Mouse (Mus musculus) intestine, postnatal 0 days (tissue): Measurements from ENCODE around the gene Slc18a2. TPM values are rescaled to one million over a fixed set of nuclear protein-coding genes. Genes with fewer than 3 reads are reported as not detected.

Source experiments
- ATAC-seq: fragments of 200-750 bp; cut with Nextera tagmentation; 2 replicates; pipeline ENCODE4 v1.8.0; 2017; ENCODE audit warnings: mild to moderate bottlenecking, moderate TSS enrichment, moderate library complexity
- H3K27ac ChIP-seq: fragments of 300-500 bp; sonication (generic); 2 replicates; pipeline ENCODE4 v1.5.1; 2014; ENCODE audit warnings: mild to moderate bottlenecking, low read depth, low read length, moderate library complexity
- H3K27me3 ChIP-seq: fragments of 300-500 bp; sonication (generic); replicated peaks from 2 replicates; pipeline ENCODE4 v1.6.1; 2014; ENCODE audit warnings: low read length, mixed read lengths; ENCODE audit not compliant: control insufficient read depth, insufficient read depth
- H3K36me3 ChIP-seq: fragments of 300-500 bp; sonication (generic); 2 replicates; pipeline ENCODE4 v1.6.1; 2014; ENCODE audit warnings: mild to moderate bottlenecking, moderate library complexity; ENCODE audit not compliant: control insufficient read depth, insufficient read depth
- H3K4me1 ChIP-seq: fragments of 300-500 bp; sonication (generic); replicated peaks from 2 replicates; pipeline ENCODE4 v1.6.1; 2014; ENCODE audit warnings: antibody characterized with exemption, low read length, mixed read lengths; ENCODE audit not compliant: control insufficient read depth, insufficient read depth
- H3K4me2 ChIP-seq: fragments of 300-500 bp; sonication (generic); replicated peaks from 2 replicates; pipeline ENCODE4 v1.6.1; 2014; ENCODE audit warnings: low read depth, mild to moderate bottlenecking, moderate library complexity
- H3K4me3 ChIP-seq: fragments of 300-500 bp; sonication (generic); 2 replicates; pipeline ENCODE4 v1.5.1; 2014; ENCODE audit warnings: low read depth, low read length
- H3K9ac ChIP-seq: fragments of 300-500 bp; sonication (generic); 2 replicates; pipeline ENCODE4 v1.6.1; 2014; ENCODE audit warnings: mild to moderate bottlenecking, low read depth, low read length
- H3K9me3 ChIP-seq: fragments of 300-500 bp; sonication (generic); 2 replicates; pipeline ENCODE4 v1.6.1; 2016; ENCODE audit warnings: mixed run types; ENCODE audit not compliant: control insufficient read depth
- CTCF ChIP-seq: sonication (generic); IDR thresholded peaks from 2 replicates; pipeline ENCODE4 v1.5.1; 2016; ENCODE audit warnings: low read depth, mild to moderate bottlenecking, control low read depth, antibody characterized with exemption, moderate library complexity
- WGBS: fragments of 180-500 bp; shearing (Covaris S2); extraction: QIAGEN DNeasy Blood & Tissue Kit; methylation state at CpG from one replicate; pipeline ENCODE4 v1.1.7; 2014; 5-methylcytosine and 5-hydroxymethylcytosine counted together
- polyA plus RNA-seq: library from polyadenylated mRNA; unstranded; fragments of >200 nt; fragmentation: Nextera tagmentation; extraction: Ambion mirVana; gene quantifications from 2 replicates; pipeline ENCODE4 v1.2.1, GENCODE M21; 2015

Slc18a2 gene
- polyA plus RNA-seq, 1 experiment from 2014 or later: 3.3 TPM

DNA sequence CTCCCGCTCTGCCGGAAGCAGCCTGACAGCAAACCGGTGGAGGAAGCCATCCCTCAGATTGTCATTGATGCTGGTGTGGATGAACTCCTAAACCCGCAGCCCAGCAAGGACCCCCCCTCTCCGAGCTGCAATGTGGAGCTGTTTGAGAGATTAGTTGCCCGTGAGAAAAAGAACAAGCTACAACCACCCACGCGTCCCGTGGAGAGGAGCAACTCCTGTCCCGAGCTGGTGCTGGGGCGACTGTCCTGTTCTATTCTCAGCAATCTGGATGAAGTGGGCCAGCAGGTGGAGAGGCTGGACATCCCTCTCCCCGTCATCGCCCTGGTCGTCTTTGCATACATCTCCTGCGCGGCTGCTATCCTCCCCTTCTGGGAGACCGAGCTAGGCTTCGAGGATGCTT is 25.7 kb upstream of the Slc18a2 start:
- no peaks in the 10 kb centered on the region for H3K27me3 ChIP-seq
- WGBS: 83% methylated on average over 18 of the region's 18 CpGs
- H3K27ac ChIP-seq: no peak overlapping the region
- ATAC-seq: no peak
- H3K9me3 ChIP-seq: no peaks in the 10 kb centered on the region
- H3K4me2 ChIP-seq: no peak overlapping the region
- H3K4me3 ChIP-seq: no peak overlapping the region
- H3K36me3 ChIP-seq: no peaks in the 10 kb centered on the region
- H3K4me1 ChIP-seq: no peaks in the 10 kb centered on the region
- no peak overlapping the region for H3K9ac ChIP-seq
- TF ChIP-seq CTCF: no peak

DNA sequence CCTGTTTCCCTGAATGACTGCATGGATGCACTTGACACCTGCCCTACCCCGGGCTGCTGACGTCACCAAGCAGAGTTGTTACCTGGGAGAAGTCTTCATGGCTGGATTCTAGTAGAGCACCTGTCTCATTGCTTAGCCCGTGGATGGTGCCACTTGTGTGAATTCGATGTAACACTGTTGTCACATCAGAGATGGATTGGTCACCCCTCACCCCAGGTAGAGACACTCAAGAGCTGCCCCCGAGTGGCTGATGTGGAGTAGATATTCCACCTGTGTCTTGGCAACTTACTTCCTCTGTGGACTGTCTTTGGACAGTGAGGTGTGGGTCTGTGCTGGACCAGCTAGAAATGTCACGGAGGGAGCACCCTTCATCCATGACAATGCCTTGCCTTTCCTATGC is 24.6 kb upstream of the Slc18a2 start:
- Histone ChIP-seq H3K27me3 (no peaks in the 10 kb centered on the region), H3K36me3 (no peaks in the 10 kb centered on the region), H3K4me2 (no peak overlapping the region), H3K9me3 (no peaks in the 10 kb centered on the region), H3K27ac (no peak overlapping the region), H3K4me3 (no peak overlapping the region), H3K9ac (no peak overlapping the region), H3K4me1 (no peaks in the 10 kb centered on the region)
- no peak for ATAC-seq
- TF ChIP-seq CTCF: no peak
- 71% methylated on average over 6 of the region's 6 CpGs for WGBS

DNA sequence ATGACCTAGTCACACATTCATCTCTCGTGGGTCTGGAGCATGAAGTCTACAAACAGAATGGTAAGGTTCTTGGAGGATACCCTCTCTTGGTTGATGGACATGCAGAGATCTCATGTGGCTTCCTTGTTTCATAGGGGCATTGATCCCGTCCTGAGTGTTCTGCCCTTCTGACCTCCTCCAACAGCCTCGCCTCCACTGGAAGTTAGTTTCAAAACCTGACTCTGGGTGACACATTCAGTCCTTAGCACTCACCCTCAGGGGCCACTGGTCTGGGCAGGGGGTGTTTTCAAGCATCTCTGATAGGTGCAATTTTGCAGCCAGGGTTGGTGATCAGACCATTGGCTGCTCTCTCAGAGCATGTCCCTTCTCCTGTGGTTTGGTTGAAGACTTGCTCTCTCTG is 22.1 kb upstream of the Slc18a2 start:
- no peaks in the 10 kb centered on the region for H3K4me1 ChIP-seq
- no peak overlapping the region for H3K4me3 ChIP-seq
- no peaks in the 10 kb centered on the region for H3K9me3 ChIP-seq
- no peaks in the 10 kb centered on the region for H3K27me3 ChIP-seq
- TF ChIP-seq CTCF: no peak
- no peak overlapping the region for H3K27ac ChIP-seq
- no peak overlapping the region for H3K9ac ChIP-seq
- WGBS: 72% methylated on average over 3 of the region's 3 CpGs
- no peak overlapping the region for H3K4me2 ChIP-seq
- H3K36me3 ChIP-seq: no peaks in the 10 kb centered on the region
- no peak for ATAC-seq

DNA sequence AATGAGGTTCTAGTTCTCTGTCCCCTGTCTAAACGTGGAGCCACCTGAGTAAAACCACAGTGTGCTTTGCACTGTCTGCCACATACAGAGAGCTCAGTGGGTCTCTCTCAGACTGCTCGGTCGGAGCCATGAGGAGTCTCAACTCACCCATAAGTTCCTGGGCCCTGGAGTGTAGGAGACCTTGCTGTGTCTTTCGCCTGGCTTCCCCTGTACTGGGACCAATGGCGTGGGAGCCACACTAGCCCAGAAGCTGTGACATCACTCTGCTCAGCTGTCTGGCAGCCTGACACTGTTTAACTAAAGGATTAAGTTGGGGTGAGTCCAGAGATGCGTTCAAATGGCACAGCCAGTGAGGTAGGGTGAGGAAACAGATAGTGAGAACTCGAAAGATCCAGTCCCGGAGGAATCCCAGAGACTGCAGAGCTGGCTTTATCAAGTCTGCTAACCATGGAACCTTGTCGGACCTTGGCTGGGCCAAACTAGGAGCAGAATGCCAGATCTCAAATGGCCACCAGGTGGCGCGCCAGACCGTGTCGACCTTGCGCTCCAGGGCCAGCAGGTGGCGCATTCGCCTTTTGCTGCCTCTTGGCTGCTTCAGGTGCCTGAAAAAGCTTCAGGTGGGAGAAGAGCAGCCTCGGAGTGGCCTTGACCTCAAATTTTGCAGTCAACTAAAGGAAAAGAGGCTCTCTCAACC is 21.4 kb upstream of the Slc18a2 start:
- 17% methylated on average over 17 of the region's 17 CpGs for WGBS
- TF ChIP-seq CTCF: peak; percentile 100
- no peak overlapping the region for H3K4me3 ChIP-seq
- H3K9me3 ChIP-seq: no peaks in the 10 kb centered on the region
- no peak for ATAC-seq
- H3K27ac ChIP-seq: no peak overlapping the region
- no peak overlapping the region for H3K9ac ChIP-seq
- H3K4me2 ChIP-seq: no peak overlapping the region
- H3K36me3 ChIP-seq: no peaks in the 10 kb centered on the region
- no peaks in the 10 kb centered on the region for H3K27me3 ChIP-seq
- no peaks in the 10 kb centered on the region for H3K4me1 ChIP-seq

DNA sequence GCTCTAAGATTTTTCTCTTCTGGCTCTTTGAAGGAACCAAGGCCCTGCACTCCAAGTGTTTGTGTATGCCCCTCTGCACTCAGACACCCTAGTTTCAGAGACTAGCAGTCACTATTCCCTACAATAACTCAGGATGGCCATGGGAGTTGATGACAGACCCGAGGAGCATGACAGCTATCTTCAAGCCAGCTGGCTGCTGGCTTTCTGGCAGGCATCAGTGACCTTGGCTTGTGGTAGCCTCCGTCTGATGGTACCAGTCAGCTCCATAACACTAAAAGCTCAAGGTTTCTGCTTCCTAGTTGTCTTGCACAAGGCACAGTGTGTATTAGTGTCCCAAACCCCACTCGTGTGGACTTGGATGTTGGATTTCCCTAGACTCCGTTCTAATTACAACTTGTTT is 18.7 kb upstream of the Slc18a2 start:
- H3K9me3 ChIP-seq: no peaks in the 10 kb centered on the region

DNA sequence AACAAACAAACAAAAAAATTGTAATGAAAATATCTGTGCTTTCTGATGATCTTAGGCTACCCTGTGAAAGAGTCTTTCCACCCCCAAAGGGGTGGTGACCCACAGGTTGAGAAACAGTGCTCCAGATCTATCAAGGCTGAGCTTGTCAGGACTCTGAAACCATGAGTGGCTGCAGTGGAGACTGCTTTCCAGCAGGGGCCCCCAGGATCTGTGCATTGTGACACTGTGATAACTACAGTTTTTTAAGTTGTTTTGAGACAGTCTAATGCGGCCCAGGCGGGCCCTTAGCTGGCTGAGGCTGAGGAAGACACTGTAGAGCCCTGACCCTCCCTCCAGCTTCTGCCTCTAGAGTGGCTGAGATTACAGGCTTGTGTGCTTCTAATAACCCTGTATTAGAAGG is 17.6 kb upstream of the Slc18a2 start:
- Histone ChIP-seq H3K36me3 (no peaks in the 10 kb centered on the region), H3K27me3 (no peaks in the 10 kb centered on the region), H3K27ac (no peak overlapping the region), H3K4me3 (no peak overlapping the region), H3K9ac (no peak overlapping the region), H3K4me1 (no peaks in the 10 kb centered on the region), H3K9me3 (no peaks in the 10 kb centered on the region), H3K4me2 (no peak overlapping the region)
- TF ChIP-seq CTCF: 0 out of 2 replicates have a peak, but pooled peaks have one; percentile 10
- 85% methylated on average over 2 of the region's 2 CpGs for WGBS
- no peak for ATAC-seq

More for the DNA sequence above, 18.7 kb upstream of the Slc18a2 start:
- no peaks in the 10 kb centered on the region for H3K36me3 ChIP-seq
- no peaks in the 10 kb centered on the region for H3K27me3 ChIP-seq
- H3K4me1 ChIP-seq: no peaks in the 10 kb centered on the region
- TF ChIP-seq CTCF: no peak
- no peak for ATAC-seq
- WGBS: 78% methylated on average over 4 of the region's 4 CpGs
- no peak overlapping the region for H3K9ac ChIP-seq
- no peak overlapping the region for H3K4me3 ChIP-seq
- no peak overlapping the region for H3K27ac ChIP-seq
- H3K4me2 ChIP-seq: no peak overlapping the region

DNA sequence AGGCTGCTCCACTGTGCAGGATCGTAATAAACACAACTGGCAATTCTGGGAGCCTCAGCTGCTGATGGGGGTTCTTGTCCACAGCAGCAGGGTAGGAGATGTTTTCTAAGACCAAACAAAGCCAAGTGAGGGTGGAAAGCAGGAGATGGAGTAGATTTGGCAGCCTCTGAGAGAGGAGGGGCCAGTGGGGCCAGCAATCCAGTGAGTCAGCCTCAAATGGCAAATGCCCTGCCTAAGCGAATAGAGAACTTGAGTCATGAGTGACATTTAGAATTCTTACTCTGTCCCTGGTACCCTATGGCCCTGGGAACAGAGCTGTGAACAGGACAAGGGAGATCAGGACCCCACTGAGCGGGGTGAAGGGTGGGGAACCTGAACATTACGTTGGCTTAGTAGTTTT is 12.6 kb upstream of the Slc18a2 start:
- Histone ChIP-seq H3K27me3 (no peaks in the 10 kb centered on the region), H3K36me3 (no peaks in the 10 kb centered on the region), H3K9ac (no peak overlapping the region), H3K4me3 (no peak overlapping the region), H3K27ac (no peak overlapping the region), H3K4me2 (no peak overlapping the region), H3K4me1 (no peaks in the 10 kb centered on the region), H3K9me3 (no peaks in the 10 kb centered on the region)
- TF ChIP-seq CTCF: no peak
- no peak for ATAC-seq
- WGBS: 89% methylated on average over 4 of the region's 4 CpGs
